ENCODE assay signal across 21 mouse cellular contexts in genomic region chr8:13446456-13446855, GRCm38 (mm10). TPM values are rescaled to one million over a fixed set of nuclear protein-coding genes. Genes with fewer than 3 reads are reported as not detected.
"Had no signal": no experiment of that assay in that cellular context is flagged by ENCODE, and none has a peak within 500 bp of the region (broad histone marks: within the 10 kb centered on the region; RNA-seq: fewer than 3 reads in every experiment).

No protein-coding gene starts in this region.

- DNase-seq: gastrocnemius, postnatal 10 days; gastrocnemius, postnatal 25 days; heart, adult 18-20 months; heart, postnatal 10 days; heart, postnatal 4 days; kidney, adult 18-20 months; kidney, adult 8-10 months; kidney, postnatal 10 days; kidney, postnatal 25 days; kidney, postnatal 4 days; left cerebral cortex, postnatal 4 days; lung, adult 18-20 months had no signal

RNA-seq across cellular contexts. Expression of gene Tmem255b, which starts 11.5 kb away (rescaled TPM):
- total RNA-seq: granulocyte monocyte progenitor cell, adult 5-6 weeks; liver, adult 2 months had no signal

RNA-seq across cellular contexts. Expression of gene Grk1, which starts 41.6 kb away (rescaled TPM):
- total RNA-seq: gastrocnemius, postnatal 4 days; granulocyte monocyte progenitor cell, adult 5-6 weeks; heart, adult 18-20 months; heart, adult 8-10 months; layer of hippocampus, adult 18-20 months; layer of hippocampus, postnatal 14 days; left cerebral cortex, adult 2 months; left cerebral cortex, postnatal 14 days; left cerebral cortex, postnatal 4 days; liver, adult 2 months had no signal

RNA-seq across cellular contexts. Expression of gene Atp4b, which starts 49.8 kb away (rescaled TPM):
- total RNA-seq: gastrocnemius, postnatal 10 days; gastrocnemius, postnatal 25 days; gastrocnemius, postnatal 4 days; granulocyte monocyte progenitor cell, adult 5-6 weeks; heart, adult 8-10 months; heart, postnatal 10 days; heart, postnatal 25 days; heart, postnatal 4 days; layer of hippocampus, adult 18-20 months; layer of hippocampus, postnatal 14 days; left cerebral cortex, adult 2 months; left cerebral cortex, postnatal 14 days; left cerebral cortex, postnatal 4 days; liver, adult 2 months had no signal
